Mouse (Mus musculus) liver (tissue): ENCODE data around the gene Crmp1.

Source experiments
- DNase-seq: peaks from one replicate; pipeline ENCODE4 v3.0.0-alpha.2; 2020; ENCODE audit warnings: mixed read lengths

Crmp1 gene

DNA sequence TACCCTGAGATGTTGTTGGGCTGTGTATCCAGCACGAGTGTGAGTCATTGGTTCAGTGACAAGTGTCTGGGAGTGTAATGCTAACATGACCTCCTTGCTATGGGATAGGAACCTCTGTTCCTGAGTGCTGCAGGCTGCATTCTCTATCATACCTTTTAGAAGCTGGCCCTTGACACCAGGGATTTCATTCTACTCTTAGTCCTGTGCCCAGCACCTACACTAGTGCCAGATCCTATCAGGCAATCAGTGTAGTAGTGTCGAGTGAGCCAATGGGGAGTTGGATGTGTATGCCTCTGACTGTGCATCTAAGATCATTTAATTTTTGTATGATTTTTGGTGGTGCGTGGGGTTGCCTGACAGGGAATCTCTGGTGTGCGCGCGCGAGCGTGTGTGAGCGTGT is 516 bp upstream of the Crmp1 start:
- DNase-seq, result no peak

DNA sequence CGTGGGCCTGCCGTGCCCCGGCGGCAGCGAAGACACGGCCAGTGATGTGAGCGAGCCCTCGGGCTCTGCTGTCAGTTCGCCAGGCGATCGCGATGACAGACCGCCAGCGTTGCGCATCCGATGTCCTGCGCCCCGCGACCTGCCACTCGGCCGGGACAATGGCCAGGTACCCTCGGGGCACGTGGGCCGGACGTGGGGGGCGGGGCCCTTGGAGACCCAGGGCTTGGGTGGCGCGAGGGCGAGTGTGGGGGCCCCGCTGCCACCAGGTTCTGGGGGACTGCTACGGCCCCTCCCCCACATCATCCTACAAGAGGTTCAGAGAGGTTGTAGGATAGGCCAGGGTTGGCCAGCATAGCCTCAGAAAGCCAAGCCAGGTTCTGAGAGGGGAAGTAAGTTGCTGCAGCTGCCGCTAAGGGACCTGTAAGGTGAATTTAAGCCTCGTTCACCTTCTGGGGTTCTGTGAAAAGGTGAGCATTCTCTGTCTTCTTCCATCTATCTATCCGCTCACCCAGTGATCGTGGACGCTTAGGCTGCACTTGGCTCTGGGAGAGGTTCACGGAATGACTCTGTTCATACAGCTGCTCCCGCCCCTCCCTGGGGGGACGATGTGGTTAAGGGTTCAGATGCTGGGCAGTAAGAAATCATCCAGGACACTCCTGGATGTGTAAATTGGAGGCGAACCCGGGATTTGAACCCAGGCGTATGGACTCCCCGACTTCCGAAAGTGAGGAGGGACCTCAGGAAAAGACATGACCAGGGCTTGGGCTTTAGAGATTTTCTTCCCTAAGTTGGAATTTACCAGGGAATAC is 824 bp downstream of the Crmp1 start:
- DNase-seq, result no peak

DNA sequence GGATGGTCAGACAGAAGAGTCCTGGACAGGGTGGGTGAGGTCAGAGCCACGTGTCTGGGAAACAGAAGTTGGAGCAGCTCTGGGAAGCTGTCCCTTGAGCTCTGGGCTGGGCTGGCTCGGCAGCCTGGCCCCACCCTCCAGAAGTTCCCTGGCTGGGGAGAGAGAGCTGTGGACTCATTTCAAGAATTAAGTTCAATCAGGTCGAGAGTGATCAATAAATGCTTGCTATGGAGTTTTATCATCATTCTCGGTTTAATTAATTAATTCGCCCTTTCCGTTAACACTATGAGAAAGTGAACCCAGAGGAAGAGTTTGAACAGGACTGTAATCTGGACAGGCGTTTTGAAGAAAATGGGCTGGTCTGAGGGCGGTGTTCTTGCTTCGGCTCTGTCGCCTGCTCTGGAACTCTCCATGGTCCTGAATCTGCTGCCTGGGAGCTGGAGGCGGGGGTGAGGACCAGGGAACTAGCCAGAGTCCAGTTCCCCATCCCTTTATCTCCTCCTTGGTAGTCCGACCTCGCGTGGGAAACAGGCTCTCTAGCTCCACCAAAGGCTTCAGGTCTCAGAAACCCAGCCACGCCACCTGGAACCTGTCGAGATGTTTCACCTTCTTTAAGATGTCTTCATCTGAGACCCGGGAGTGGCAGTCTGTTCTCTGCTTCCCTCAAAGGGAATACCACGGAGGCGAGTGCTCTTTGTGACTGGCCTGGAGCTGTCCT is 1.6 kb downstream of the Crmp1 start:
- peak; percentile 74 for DNase-seq

DNA sequence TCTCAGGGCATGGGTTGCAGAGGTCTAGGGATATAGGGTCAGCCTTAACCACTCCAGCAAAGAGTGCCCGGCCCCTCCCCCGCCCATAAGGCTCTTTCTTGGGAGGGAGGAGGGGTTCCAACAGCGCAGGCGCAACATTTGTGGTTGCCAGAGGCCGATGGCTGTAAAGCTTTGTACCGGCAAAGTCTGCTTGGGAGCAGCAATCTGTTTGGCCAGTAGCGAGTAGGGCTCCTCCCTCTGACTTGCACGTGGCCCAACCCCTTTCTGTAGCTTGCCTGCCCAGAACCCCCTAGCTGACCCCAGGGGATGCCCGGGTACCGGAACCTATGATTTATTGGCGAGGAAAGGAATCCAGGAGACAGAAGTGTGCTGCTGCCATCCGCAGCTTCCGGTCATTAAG is 2.4 kb downstream of the Crmp1 start:
- DNase-seq, result no peak

DNA sequence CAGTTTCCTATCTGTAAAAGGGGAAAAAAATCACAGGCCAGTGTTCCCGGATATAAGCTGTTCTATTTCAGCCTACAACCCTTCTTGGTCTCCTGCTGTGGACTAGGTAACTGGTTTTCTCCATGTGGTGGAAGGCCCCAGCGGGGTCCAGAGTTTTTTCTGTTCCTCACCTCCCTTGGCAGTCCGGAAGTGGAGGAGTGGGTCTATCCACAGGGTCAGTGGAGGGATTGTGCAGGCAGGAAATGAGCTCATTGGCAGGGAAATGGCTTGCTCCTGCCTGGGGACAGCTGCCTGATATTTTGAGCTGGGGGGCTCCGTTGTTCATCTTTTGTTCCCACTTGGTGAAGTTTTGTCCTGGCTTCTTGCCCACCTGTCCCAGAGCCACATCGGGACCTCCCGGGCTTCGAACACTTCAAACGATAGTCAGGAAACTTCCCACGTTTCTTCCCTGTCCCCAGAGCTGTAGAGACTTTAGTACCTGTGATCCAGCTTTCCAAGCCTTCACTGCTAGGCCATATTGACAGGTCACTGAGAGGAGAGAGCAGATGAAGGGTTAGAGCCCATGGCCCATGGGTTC is 3.0 kb downstream of the Crmp1 start:
- no peak for DNase-seq

DNA sequence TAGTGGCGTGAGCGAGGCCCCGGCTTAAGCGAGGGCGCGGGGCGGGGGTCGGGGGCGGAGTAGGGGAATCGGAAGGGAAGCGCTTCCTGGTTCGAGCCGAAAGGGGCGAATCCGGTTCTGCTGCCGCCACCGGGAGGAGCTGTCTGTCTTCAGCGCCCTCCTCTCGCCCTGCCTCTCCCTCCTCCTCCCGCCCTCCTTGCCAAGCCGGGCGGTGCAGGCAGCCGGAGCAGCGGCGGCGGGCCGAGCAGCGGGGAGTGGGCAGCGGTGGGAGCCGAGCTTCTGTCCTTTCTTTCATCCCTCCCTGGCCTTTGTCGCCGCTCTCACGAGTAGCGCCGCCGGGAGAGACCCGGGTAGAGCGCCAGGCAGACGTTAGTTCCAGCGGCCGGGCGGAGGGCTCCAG is 3.9 kb downstream of the Crmp1 start:
- peak; percentile 46 for DNase-seq

DNA sequence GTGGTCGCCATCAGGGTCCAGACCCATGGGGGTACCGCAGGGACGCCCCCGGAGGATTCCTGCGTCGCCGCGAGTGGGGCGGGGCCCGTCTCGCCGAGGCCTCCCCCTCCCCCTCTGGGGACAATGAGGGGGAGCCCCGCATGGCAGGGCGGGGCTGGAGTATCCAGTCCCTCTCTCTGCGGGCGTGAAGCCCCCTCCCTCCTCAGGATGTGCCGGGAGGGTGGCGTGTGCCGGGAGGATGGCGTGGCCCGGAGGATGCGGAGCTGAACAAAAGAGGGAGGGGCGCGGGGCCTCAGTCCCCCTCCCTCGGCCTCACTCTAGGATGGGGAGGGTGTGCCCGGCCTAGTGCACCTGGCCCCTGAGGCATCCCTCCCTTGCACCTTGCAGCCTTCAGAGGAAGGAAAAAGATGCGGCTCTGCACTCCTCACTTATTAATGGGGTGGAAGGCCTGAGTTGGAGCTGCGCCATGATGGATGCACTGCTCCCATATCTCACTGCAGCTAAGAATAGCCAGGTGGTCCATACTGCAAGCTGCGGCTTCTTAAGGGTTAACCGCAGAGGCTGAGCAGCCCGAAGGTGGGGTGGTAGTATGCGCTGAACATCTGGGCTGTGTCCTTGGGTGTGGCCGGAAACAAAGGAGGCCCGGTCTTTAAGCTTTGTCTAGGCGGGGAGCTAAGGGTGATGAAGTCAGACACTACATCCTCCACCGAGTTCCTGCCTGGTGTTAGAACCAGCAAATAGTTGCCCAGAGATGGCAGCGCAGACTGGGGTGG is 4.6 kb downstream of the Crmp1 start:
- no peak for DNase-seq

DNA sequence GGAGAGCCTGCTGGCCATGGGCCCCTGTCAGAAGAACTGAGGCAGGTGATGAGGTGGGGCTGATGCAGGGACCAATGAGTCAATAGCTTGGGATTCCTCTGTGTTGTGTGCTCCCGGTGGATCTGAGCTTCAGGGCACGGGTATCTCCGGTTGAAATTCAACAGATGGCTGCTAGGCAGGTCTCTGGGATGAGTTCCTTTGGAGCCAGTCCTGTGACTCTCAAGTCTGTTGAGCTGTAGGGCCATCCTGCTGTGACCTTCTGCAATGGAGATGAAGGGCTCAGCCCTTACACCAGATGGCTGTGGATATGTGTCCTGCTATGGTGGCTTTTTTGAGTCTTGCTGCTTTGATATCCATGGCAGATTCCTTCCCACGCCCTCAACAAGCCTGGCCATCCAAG is 5.7 kb downstream of the Crmp1 start:
- DNase-seq, result no peak

DNA sequence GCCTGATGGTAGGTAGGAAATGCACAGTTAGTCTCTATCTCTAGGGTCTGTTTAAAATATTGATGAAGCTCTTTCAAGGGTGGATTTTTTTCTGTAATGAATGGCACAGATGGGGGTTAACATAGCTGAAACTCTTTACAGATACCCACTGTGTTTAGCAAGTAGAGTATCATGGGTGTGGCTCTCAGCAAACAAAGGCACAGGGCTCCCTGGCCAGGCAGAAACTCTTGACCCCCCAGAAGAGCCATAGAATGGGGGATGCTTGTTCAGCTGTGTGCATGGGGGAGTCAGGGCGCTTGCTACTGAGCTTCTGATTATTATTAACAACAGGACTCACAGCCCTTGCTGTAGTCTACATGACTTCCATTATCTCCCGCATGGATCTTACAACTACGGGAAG is 7.1 kb downstream of the Crmp1 start:
- no peak for DNase-seq

DNA sequence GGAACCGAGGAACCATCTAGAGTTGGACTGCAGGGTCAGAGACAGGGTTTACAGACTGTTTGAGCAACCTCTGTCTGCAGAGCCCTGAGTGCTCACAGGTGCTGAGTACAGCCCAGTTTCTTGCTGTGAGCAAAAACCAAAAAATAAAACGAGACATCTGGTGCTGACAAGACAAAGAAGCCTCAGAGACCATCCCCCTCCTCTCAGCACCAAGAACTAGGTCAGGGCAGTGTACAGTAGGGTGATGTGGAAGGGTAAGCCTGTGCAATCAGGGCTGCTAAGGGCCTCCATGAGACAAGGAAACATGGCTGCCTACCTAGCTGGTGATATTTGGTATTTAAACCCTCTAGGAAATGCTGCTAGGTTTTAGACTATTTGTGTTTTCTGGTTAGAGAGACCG is 9.9 kb downstream of the Crmp1 start:
- DNase-seq, result no peak

DNA sequence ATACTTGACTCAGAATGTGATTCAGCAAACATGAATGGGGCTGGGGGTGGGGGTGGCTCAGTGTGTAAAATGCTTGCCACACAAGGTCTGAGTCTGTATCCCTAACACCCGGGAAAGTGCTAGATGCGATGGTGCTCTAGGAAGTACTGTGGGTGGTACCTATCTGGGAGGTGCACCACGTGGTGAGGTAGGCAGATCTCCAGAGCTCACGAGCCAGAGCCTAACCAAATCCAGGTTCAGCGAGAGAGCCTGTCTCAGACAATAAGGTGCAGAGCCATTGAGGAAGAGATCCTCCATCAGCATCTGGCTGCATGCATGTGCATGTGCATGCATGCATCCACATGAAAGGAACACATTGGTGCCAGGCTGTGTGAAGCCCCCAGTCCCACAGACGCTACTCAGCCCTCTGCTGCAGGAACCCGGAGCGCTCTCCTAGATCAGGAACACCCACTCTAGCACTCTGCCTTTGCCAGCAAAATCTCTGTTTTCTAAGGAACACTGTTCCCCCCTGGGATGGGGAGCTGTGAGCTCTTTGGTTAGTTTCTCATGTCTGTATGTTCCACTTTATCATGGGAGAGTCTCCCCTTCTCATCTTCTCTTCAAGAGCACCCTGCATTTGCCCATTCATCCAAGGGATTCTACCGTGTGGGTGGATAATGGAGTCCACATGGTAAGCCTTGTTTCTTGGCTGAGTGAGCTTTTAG is 10.5 kb downstream of the Crmp1 start:
- DNase-seq, result no peak

DNA sequence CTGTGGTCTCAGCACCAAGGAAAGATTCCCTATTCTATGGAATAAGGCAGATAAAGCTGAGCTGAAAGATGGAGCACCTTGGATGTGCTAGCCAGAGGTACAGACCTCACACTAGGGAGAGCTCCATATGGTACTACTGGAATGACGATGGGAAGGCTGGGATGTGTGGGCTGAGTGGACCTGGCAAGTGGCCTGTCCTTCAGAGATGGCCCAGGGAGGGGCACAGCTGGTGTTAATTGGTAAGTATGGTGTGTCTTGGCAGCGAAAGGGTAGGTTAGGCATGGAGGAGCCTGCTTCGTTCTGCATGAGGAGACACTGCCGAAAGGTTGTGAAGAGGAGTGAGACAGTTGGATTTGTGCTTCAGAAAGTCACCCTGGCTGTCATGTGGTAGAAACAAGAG is 12.8 kb downstream of the Crmp1 start:
- no peak for DNase-seq

DNA sequence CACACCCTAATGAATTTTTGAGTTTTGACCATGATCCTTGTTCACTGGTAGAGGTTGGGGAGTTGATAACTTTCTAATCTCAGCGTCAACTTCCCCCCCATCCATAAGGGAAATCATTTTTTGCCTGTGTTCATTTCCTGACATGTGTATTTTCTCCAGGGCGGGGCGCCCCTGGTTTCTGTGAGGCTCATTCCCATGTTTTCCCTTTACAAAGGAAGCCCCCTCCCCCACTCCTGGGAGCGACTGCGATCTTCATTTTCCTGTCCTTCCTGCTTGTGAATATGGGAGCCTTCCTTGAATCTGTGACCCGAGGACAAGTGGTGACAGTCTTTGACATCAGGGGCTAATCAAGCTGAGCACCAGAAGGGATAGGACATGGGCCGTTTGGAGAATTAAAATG is 15.1 kb downstream of the Crmp1 start:
- DNase-seq, result no peak

DNA sequence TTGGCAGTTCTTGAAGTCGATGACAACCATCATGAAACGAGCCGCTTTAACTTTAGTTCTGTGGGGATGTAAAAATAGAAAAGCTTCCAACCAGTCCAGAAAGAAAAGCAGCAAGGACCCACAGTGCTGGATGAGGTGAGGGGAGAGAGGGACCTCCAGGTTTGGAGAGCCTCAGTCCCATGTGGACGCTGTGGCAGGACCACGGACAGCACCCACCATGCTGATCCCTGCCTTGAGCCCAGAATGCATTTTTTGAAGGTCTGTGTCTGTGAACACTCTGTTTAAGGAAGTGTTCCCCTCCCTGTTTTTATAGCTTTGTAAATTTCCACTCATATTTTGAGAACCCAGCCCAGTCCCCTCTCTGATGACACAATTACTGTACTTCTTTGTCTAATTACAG is 15.5 kb downstream of the Crmp1 start:
- peak; percentile 38 for DNase-seq

DNA sequence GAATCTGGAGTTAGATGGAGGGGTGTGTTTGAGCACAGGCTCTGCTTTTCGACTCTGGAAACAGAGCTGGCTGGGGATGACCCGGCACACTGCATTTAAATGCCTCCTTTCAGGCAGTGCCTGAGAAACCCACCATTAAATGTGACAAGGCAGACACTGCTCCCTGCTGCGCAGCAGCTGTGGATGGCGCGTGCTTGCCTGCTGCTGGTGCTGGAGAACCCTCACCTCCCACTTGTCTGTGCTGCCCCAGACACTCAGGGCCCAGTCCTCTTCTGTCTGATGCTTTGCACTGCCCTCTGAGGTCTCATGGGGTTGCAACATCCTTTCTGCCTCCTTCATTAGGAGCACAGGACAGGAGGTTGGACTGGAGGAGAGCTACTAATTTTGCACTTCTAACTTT is 20.0 kb downstream of the Crmp1 start:
- no peak for DNase-seq

DNA sequence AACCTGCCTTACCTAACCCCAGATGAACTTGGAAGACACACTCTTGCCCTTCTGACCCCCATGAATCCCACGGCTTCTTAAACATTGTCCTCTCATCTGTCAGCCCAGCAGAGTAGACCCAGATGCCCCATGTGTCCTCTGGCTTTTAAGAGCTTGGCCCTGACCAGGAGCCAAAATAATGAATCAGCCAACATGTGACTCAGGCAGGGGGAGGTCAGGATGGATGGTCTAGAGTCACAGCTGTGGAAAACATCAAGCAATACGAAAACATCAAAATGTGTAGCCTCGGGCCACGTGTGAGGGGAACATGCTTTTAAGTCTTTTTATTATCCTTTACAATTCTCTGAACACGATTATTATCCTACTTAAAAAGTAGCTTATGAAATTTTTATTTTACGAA is 22.1 kb downstream of the Crmp1 start:
- no peak for DNase-seq

DNA sequence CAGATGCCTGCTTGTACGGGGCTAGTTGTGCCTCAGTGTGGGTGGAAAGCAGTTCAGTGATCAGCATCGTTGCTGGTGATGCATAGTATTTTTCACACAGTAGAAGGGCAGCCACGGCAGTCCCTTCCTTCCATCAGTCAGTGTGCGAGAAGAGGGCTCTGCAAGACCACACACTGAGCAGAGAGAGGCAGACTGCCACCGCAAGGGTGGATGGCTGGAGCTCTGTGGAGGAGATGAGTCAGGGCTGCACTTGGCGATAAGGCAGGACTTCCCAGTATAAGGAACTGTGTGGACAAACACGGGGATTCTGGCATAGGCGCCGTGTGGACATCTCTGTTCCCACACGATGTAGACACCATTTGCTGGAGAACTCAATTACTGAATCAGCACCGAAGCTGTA is 39.3 kb downstream of the Crmp1 start:
- no peak for DNase-seq

DNA sequence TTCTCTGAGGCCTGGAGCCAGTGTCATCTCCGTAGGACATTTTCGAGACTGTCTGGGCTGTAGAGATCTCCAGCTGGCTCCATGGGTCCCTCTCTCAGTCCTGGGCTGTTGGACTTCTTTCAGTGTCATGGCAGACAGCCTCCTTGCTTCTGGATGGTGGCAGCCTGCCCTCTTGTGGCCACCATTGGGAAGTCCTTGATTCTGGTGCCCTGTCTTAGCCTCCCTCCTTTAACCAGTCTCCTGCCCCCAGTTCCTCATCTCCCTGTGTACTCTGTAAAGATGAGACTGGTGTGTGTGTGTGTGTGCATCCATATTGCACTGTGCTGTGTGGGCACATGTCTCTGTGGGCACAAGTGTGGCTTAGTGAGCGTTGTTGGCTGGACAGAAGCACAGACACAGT is 46.6 kb downstream of the Crmp1 start:
- no peak for DNase-seq

DNA sequence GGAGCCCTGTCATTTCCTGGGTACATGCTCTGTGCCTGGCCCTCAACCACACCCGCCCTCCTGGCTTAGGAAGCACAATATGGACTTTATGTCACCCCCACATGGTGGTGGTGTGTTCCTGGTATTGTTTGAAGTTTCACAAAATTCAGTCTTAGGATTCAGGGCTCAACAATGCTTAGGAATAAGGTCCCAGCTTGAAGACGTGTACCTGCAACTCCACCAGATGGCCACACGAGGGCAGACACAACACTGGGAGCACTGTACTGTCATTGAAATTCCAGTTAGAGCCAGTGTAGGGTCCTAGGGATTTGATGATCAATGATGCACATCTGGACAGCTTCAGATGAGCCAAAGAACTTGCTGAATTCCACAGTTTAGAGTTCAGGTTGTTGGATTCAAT is 47.5 kb downstream of the Crmp1 start:
- no peak for DNase-seq

DNA sequence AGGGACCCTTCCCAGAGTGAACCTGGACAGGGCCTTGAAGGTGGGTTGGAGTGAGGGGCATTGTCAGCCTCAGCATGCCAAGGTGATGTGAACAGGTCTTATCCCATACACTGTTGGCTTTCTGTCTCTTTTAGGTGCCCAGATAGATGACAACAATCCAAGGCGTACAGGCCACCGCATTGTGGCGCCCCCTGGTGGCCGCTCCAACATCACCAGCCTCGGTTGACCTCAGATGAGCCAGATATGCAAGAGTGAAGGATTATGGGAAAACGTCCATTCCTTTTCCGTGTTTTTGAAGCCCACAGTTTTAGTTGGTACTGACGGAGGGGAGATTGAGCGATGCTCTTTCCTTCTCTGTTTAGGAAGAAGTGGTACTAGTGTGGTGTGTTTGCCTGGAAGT is 49.2 kb downstream of the Crmp1 start:
- DNase-seq, result no peak

DNA sequence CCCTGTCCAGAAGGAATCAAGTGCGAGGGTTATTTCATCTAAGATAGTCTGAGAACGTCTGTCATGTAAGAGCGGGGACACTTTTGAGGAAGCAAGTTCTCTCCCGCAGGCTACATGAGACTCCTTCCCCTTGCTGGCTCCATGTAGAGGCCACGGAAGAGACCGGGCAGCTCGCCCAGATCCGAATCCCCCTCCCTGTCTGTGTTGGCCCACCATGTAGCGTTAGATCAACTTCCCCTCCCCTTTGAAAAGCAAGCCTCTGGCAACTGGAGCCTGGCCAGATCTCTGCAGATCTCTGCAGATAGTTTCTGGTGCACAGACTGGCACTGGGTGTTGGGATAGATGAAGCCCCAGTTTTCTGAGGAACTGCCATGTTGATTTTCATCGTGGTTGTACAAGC is 55.0 kb downstream of the Crmp1 start:
- DNase-seq, result no peak

DNA sequence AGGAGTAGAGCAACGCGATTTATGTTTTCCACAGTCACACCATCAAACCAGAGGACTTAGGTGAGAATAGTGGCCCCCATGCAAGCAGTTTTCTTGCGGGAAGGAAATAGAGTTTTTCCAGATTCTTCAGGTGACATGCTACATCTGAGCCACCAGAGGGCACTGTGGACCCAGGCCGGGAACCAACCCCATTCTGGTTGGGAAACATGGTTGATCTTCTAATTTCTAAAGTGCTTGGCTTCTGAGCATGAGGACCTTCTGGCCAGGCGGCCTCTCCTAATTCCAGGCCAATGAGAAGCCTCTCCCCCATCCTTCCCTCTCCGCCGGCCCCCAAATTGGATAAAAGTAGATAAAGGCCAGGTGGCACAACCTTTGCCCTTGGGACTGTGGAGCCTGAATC is 56.6 kb downstream of the Crmp1 start:
- peak; percentile 18 for DNase-seq

DNA sequence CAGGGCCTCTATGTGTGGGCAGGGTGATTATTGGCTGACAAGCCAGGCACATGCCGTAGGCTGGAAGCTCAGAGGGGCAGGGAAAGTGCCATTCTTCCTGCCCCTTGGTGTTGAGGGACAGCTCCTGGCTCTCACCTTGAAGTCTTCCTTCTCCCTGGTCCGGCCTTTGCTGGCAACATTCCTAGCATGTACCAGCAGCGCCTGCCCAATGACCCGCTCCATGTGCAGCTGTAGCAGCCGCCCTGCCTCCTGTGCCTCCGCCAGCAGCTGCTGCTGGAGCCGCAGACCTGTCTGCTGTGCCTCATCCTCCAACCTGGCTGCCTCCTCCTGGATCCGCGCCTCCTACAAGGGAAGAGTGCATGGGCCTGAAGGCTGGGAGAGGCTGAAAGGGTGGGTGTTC is 68.3 kb downstream of the Crmp1 start:
- DNase-seq, result no peak
